Mouse (Mus musculus) cerebellum, postnatal 14 days (tissue): ENCODE measurements around the gene Ghrhr.

Experiments
- DNase-seq, 2 experiments: peaks; one replicate each; pipeline ENCODE4 v3.0.0; 2021; ENCODE audit warnings: mixed read lengths in 2 of 2

The Ghrhr gene

DNA sequence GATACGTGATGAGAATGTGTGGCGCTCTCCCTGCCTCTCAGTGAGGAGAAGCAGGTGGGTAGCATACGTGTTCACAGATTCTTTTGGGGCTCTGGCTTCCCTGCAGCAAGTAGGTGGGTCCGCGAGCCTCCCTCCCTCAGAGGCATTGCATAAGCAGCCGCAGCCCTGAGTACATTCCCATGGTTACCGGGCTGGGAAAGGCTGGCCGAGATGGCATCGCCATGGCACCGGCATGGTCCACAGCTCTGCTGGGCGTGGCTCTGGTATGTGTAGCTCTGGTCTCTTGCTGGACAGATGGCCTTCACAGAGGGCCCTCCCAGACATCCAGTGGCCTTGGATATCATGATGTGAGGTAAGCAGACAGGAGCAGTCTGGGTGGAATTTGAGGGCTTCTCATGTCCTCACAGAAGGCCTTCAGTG lies 20.5 kb downstream of the Ghrhr start:
- peak; percentile 85 to 86 for DNase-seq

DNA sequence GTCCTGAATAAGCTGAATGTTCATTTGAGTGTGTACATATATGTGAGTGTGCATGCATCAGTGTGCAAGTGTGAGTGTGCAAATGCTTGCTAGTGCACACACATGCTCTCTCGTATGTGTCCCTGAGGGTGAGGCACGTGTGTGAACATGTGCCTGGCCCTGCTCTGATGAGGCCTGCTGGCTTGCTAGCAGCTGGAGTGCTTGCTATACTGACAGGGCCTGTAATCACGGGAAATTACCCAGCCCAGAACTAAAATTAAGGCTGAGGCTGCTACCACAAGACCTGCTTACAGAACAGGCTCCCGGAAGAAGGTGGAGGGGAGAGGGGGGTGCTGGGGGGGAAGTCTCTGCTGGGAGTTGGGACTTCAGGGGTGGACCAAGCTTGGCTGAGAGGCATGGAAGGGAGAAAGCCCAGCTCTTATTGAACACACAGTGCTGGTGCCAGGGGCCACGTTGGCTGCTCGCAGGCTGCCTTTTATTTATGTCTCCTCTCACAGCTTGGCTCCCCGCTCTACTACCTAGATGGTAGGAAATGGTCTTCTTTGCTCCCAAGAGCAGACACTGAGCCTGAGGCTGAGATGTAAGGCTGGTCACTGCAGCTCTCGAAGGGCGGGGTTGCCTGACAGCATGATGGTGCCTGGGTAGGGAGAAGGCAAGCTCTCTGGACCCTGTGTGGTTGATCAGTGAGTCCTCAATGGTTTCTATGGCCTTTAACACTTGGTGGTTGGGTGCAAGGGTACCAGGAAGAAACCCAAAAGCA lies 23.0 kb downstream of the Ghrhr start:
- DNase-seq, result peak in 1 of 2 experiments; percentile 38

DNA sequence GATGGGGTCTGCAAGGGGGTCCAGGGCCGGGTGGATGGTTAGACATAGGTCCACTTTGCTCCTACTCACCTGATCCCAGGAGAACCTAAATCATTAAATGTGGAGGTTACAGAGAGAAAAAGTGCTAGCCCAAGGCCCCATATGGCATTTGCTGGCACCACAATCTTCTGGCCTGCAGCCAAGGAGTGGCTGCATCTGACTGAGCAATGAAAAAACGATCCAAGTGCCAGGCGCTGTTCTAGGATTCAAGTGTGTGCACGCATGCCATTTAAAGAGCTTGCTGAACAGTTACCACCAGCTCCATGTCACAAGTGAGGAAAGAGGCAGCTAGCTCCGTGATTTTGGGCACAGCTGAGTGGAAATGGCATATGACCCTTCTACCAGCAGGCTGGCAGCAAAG lies 23.8 kb downstream of the Ghrhr start:
- peak; percentile 99 for DNase-seq

DNA sequence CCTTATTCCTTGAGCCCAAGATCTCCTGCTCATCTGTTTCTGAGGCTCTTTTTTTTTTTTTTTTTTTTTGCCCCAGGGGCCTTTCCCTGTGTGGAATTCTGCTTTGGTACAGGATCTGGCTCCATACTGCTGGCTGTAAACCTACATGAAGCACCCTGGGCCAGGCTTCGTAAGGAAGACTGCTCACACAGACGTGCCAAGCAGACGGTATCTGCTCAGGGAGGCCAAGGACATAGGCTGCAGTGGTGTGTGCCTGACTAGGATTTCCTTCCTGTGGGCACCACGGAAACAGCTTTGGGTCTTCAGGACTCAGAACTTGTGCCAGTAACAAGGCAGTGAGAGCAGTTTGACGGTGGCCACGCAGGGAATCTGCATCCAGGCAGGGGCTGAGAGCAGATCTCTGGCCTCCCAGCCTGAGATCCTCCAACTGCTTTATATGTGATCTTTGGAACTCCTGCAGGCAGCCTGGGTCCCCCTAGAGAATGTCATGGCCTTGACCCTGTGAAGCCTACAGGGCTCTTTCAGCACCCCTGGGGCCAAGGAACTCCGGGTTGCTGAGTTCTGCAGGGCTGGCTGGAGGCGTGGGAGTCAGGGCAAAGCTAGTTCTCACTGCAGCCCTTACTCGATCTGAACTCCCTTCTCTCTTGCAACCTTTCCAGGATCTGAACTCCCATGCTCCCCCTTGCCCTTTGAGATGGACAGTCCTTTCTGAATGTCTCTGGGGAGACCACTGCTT lies 26.1 kb downstream of the Ghrhr start:
- peak in 1 of 2 experiments; percentile 46 for DNase-seq

DNA sequence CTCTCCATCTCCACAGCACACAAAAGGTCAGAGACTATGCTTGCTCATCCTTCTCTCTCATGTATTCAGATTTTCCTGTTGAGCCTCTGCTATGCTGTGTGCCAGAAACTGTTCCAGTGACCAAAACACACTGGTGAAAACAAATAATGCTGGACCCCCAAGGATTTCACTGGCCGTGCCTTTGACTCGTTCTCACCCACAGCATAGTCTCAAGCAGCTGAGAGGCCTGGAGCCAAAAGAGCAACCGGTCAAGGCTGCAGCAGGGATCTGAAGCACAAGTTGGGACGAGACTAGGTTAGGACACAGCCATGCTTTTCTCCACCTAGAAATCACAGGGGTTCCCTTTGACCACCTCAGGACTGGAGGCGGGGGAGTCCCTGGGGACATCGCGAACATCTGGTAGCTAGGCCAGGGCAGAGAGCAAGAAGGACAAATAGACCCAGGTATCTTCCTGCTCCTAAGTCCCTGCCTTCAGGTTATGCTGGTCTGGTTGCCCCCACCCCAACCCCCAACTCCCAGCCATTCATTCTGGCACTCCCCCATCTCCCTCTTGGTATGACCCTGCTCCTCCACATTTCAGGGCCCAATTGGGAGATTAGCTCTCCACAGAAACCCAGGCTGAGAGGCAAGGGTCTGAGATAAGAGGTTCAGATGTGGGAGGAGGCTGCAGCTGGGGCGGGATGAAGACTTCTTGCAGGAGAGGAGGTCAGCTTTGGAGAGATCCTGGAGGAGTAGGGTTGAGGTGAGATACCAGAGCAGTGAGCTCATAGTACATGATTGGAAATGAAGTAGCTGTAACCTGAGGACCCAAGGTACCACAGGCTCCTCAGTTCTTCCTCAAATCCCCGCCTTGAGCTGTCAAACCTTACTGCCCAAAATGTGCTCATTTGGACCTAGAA lies 27.6 kb downstream of the Ghrhr start:
- DNase-seq, result no peak

DNA sequence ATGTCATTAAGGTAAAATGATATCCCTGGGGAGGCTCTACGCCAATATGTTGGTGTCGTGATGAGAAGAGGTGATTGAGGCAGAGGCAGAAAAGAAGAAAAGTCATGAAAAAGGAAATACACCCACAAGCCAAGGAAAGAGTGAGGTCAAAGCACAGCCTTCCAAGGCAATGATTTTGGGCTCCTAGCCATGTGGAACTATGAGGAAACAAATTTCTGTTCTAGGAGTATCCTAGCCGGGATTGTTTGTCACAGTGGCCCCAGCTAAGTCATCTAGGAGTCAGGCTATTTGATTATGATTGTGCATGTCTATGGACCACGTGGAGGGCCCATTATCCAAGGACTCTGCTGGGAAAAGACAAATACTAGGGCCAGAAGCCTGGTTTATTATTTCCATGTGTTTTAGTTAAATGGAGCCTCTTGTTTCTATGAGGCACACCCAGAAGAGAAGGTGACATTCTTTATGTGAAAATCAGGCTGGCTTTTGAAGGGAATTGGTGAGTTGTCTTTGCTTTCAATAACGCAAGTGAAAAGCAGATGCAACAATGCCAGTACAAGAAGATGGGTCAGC lies 28.4 kb downstream of the Ghrhr start:
- DNase-seq, result no peak

DNA sequence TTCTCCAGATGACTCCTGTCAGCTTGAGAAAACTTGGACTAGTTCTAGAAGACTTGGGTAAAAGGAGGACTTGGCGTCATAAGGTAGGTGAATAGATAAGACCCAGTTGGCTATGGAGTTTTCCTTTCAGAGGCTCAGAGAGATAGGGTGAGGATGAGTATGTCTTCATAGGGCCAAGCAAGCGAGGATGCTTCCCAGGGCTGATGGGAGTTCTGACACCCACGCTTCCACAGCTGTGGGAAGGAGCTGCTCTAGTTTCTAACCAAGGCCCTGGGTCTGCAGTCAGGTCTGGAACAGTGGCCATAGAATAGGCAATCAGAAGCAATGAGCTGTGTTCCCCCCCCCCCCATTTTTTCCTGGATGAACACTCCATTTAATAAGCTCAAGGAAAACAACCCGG lies 31.2 kb downstream of the Ghrhr start:
- no peak for DNase-seq

DNA sequence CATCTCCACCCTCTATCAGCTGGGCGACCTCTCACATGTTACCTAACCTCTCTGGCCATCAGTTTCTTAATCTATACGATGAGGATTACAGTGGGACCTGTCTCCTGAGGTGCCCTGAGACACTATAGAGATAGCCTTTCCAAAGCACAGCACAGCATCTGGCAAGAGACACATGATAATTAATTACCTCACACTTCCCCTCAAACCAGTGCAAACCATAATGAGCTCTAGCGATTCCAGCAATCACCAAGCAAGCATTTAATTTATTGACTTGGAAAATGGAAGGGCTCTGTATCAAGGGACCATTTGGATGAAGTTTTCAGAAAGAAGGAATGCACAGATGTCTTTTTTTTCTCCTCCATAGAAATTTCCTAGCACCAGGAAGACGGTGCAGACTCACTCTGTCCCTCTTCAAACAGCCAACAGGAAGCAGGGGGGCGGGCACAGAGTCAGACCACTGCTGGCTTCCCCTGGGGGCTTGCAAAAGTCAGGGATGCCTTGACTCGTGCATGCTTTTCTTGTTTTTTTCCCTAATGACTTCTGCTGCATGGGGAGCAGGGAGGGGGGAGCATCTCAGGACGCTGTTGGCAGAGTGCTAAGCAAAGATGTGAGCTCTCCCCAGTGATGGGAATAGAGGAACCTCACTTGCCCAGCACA lies 34.2 kb downstream of the Ghrhr start:
- no peak for DNase-seq

DNA sequence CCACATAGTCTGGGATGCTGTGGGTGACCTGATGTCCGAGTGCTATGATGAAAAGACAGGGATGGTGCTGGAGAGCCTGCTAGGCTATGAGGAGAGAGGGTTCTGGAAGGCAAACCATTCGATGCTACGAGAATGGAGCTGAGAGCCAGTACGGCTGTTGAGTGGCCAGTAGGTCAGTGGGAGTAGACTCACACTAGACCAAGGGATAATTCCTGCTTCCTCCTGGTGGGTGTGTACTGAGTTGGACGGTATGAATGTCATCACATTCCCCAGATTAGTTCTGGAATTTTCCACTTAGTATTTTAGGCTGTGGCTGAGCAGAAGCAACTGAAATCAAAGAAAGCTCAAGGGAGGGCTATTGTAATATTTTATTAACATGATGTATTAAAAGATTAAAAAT lies 34.9 kb downstream of the Ghrhr start:
- no peak for DNase-seq

DNA sequence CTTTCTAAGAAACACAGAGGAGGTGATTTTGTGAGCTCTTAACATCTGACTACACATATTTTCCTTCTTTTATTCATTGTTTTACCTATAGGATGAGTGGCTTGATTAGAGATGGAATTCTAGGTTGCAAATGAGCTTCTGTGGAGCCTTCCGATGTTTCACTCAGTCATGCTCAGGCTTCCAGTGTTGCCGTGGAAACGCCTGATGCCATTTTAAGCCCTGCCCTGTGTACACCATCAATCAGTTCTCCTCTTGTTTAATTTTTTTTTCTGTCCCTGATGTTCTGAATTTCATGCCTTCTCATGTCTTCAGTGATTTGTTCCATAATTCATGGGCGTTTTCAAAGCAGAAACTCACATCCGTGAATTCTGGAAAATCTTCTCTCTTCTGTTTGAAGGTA lies 40.1 kb downstream of the Ghrhr start:
- DNase-seq, result no peak

DNA sequence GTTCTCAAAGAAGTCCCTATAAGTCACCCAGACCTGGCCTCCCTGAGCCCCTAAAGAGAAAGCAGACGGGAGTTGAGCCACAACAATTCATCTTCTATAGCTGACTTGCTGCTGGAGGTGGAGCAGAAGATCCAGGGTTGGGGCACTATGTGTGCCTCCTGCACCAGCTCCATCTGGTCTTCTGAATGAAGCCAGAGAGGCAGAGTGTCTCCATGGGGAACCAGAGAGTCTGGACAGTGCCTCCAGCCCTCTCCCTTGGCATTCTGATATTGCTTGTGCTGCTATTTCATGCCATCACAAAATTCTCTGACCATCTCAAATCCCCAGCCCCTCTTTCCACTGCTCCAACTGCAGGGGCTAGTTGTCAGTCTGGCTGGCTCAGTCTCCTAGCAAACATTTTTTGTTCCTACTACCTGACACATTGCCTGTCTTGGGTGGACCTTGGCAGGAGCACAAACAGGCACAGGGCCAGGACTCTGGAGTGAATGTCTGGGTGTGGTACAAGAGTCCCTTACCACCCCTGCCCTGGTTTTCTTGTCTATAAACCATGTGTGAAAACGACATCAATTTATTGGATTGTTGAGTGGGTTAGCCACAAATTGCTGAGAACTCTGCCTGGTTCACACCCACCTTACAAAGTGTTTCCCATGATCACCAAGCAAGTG lies 42.8 kb downstream of the Ghrhr start:
- DNase-seq, result peak; percentile 90

DNA sequence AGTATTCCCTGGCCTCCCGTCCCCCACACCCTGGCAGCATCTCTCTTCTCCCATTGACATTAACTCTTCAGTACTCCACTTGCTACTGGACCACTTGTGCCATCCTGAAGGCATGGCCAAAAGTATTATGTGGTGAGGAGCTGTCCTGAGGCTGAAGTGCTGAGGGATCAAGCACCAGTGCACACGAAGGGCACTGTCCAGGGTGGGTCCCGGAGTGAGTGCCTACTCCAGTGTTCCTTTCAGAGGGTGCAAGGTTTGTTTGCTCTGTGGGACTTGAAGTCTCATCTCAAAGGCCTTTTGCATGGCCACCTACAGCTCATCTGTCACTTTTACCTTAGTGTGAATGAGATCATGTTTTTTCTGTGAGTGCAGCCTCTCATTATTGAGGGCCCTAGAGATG lies 44.3 kb downstream of the Ghrhr start:
- DNase-seq, result no peak

DNA sequence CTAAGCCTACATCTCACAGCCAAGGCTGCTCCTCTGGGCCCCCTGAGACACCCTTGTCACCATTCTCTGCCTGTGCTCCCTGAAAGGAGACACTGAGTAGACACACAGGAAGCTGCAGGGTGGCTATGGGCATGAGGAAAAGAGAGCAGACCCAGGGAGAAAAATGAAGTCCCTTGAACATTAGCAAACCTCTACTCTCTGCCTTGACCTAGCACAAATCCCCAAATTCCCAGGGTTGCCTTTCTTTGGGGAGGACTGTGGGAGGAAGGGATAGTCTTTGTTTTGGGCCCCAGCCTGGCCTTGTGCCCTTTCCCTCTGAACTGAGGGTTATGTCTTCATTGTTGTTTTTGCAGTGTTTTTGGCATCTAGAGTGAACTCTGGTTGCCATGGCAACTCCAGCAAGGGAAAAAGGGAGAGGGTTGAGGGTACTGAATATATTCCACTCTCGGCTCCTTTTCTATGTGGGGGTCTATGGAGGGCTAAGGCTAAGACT lies 44.8 kb downstream of the Ghrhr start:
- peak; percentile 48 to 55 for DNase-seq

DNA sequence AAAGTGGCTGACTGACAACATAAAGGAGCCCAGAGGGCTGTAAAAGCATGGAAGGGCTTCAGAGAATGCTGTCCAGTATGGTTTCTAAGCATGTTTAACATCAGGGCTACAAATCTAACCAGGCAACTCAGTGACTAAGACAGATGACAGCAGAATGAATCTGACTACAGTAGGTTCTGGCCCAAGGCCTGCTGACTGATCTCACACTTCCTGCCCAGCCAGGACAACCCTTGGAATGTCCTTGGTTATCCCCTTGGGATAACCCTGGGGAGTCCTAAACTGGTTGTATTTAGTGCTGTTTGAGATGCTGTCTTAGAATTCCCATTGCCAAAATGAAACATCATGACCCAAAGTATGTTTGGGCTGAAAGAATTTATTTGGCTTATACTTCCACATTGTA lies 56.0 kb downstream of the Ghrhr start:
- DNase-seq, result no peak

DNA sequence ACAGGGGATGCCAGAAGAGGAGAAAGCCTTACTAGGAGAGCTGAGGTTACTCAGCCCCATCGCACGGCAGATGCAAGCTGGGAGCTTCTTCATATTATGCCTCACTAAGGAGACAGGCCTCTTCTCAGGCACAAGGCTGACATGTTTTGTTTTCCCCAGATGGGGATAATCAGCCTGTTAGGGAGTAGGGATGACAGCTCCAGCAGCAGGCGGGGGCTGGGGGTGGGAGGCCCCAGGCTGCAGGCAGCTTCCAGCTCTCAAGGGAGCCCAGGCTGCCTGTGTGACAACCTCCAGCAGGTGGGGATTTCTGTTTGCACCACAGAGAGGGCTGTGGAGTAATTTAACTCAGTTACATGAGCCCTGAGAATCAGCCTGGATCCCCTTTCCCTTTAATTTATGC lies 58.3 kb downstream of the Ghrhr start:
- DNase-seq, result no peak

DNA sequence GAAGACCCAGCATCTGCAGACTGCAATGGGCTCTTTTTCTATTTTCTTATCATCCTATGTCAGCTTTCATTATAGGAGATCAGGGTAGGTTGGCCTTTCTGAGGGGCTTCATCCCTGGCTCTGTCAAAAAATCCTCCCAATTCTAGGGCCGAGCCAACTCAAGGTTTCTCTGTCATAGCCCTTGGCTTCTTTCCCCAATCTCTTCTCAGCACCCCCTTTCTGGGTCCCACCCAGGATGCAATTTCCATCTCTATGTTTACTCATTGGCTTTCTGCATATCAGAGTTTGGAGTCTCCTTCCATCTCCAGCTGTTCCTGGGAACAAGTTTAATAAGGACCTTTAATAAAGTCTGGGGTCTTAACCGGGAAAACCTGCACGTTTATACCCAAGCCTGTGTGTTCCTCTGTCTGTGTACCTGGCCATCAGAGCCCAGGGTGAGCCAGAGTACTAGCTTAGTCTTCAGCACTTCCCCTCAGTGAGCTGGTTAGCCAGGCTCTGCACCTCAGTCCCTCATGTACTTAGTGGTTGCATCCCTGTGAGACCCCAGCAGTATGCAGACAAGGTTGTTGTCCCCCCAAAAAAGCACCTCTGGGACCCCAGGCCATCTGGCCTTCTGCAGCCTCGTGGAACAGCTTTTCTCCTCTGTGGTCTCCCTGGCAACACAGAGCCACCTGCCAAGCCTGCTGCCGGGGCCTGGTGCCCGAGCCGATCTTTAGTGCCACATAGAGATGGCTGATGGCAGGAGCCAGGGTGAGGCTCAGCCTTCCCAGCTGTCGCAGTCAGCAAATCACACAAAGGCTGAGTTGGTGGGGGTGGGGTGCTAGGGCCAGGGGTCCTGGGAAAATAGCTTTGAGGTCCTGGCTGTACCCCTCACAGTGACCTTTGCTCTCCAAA lies 59.4 kb downstream of the Ghrhr start:
- peak; percentile 82 to 85 for DNase-seq

DNA sequence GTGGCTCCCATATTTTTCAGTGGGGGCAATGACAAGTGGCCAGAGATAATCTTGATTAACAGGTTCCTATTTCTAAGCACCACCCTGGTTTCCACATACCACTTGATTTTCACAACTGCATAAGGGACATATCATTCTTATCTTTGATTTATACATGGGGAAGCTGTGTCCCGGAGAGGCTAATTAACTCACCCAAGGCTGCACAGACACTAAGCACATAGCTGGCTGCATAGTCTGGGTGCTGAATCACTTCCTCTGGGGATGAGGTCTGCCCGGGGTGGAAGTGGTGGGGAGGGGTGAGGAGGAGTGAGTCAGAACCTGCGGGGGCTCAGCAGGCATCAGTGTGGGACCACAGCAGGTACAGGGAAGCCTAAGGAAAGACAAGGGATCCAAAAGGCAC lies 61.8 kb downstream of the Ghrhr start:
- DNase-seq, result no peak
